ENCODE assay signal across 10 mouse cellular contexts in genomic region chr7:100924674-100925445, GRCm38 (mm10). TPM values are rescaled to one million over a fixed set of nuclear protein-coding genes. Genes with fewer than 3 reads are reported as not detected.
DNase-seq lines count a peak whose midpoint lies in the region; ATAC-seq and TF ChIP-seq lines count a peak whose summit lies in the region.
"Had no signal": no experiment of that assay in that cellular context is flagged by ENCODE, and none has a peak within 500 bp of the region (broad histone marks: within the 10 kb centered on the region; RNA-seq: fewer than 3 reads in every experiment).

No protein-coding gene starts in this region.

- WGBS in kidney, embryonic 14.5 days, result 31% methylated on average over 10 of the region's 10 CpGs
- 21% methylated on average over 10 of the region's 10 CpGs for WGBS in forebrain, embryonic 14.5 days
- WGBS in liver, embryonic 12.5 days (ENCODE audit: insufficient replicate concordance), result 50% methylated on average over 10 of the region's 10 CpGs
- 89% methylated on average over 10 of the region's 10 CpGs for WGBS in thymus, adult 2 months

- H3K27ac ChIP-seq in kidney, embryonic 14.5 days (ENCODE audit: low read depth, low read length), result no peak overlapping the region
- H3K27ac ChIP-seq in forebrain, embryonic 14.5 days (ENCODE audit: low read depth, low read length), result no peak overlapping the region
- no peak overlapping the region for H3K27ac ChIP-seq in liver, embryonic 12.5 days
- no peak overlapping the region for H3K27ac ChIP-seq in thymus, adult 2 months (ENCODE audit: control insufficient read depth, insufficient read depth, low read length)
- H3K27ac ChIP-seq: liver, embryonic 14.5 days had no signal

- TF ChIP-seq CTCF in thymus, adult 2 months (IDR thresholded peaks at IDR 0.05; ENCODE audit: borderline replicate concordance, control insufficient read depth, extremely low read depth, insufficient read depth, low read length, poor library complexity), result no peak

- DNase-seq in kidney, adult 9 months, result no peak
- peak; percentile 47 for DNase-seq in ZHBTc4 (ENCODE audit: low read depth, low spot score)
- no peak for DNase-seq in forebrain, embryonic 14.5 days (ENCODE audit: low spot score)
- no peak for DNase-seq in cerebellum, postnatal 25 days
- DNase-seq in thymus, adult 2 months, result no peak

- H3K9ac ChIP-seq in kidney, embryonic 14.5 days (ENCODE audit: low read depth, low read length), result peak overlapping the region; percentile 25
- no peak overlapping the region for H3K9ac ChIP-seq in forebrain, embryonic 14.5 days (ENCODE audit: low read length)
- H3K9ac ChIP-seq in liver, embryonic 12.5 days, result no peak overlapping the region
- H3K9ac ChIP-seq: liver, embryonic 14.5 days had no signal

- H3K36me3 ChIP-seq in kidney, embryonic 14.5 days (ENCODE audit: control insufficient read depth, insufficient read depth, low read length), result peaks cover 47% of the 10 kb centered on the region
- 0 out of 2 replicates have a peak, but pooled peaks cover 2% of the 10 kb centered on the region for H3K36me3 ChIP-seq in forebrain, embryonic 14.5 days (ENCODE audit: control insufficient read depth, insufficient read depth, low read length)
- no peaks in the 10 kb centered on the region for H3K36me3 ChIP-seq in liver, embryonic 12.5 days
- no peaks in the 10 kb centered on the region for H3K36me3 ChIP-seq in thymus, adult 2 months (ENCODE audit: control insufficient read depth, insufficient read depth, low read length)

- H3K4me2 ChIP-seq in kidney, embryonic 14.5 days (replicated peaks; ENCODE audit: low read depth, low read length), result peak overlapping the region; percentile 95
- peak overlapping the region; percentile 92 for H3K4me2 ChIP-seq in forebrain, embryonic 14.5 days (ENCODE audit: low read length)
- H3K4me2 ChIP-seq in liver, embryonic 12.5 days, result peak overlapping the region; percentile 12; the same call in 1 of the 2 replicates

- H3K9me3 ChIP-seq in kidney, embryonic 14.5 days (ENCODE audit: control insufficient read depth, low read length), result no peaks in the 10 kb centered on the region
- no peaks in the 10 kb centered on the region for H3K9me3 ChIP-seq in forebrain, embryonic 14.5 days (replicated peaks; ENCODE audit: control insufficient read depth, low read length)
- no peaks in the 10 kb centered on the region for H3K9me3 ChIP-seq in liver, embryonic 12.5 days (replicated peaks)

- TF ChIP-seq POLR2A in thymus, adult 2 months (IDR thresholded peaks at IDR 0.05; ENCODE audit: control insufficient read depth, extremely low read depth, insufficient read depth, low read length, poor library complexity), result no peak

- peak overlapping the region; percentile 87 for H3K4me3 ChIP-seq in kidney, embryonic 14.5 days (ENCODE audit: low read length)
- no peak overlapping the region for H3K4me3 ChIP-seq in forebrain, embryonic 14.5 days (ENCODE audit: low read depth, low read length)
- no peak overlapping the region for H3K4me3 ChIP-seq in liver, embryonic 12.5 days
- H3K4me3 ChIP-seq in thymus, adult 2 months (ENCODE audit: control insufficient read depth, insufficient read depth, low read length), result no peak overlapping the region

- H3K27me3 ChIP-seq in kidney, embryonic 14.5 days (ENCODE audit: control insufficient read depth, insufficient read depth, low read length), result no peaks in the 10 kb centered on the region
- H3K27me3 ChIP-seq in forebrain, embryonic 14.5 days (replicated peaks; ENCODE audit: control insufficient read depth, insufficient read depth, low read length), result no peaks in the 10 kb centered on the region
- peaks cover 66% of the 10 kb centered on the region for H3K27me3 ChIP-seq in liver, embryonic 12.5 days (replicated peaks)
- H3K27me3 ChIP-seq in thymus, adult 2 months (ENCODE audit: control insufficient read depth, insufficient read depth, low read length), result peaks cover under 1% of the 10 kb centered on the region; the same call in 1 of the 2 replicates

- H3K4me1 ChIP-seq in kidney, embryonic 14.5 days (ENCODE audit: control insufficient read depth, insufficient read depth, low read length), result peaks cover 90% of the 10 kb centered on the region
- peaks cover 57% of the 10 kb centered on the region for H3K4me1 ChIP-seq in forebrain, embryonic 14.5 days (ENCODE audit: control insufficient read depth, insufficient read depth, low read length)
- peaks cover 50% of the 10 kb centered on the region for H3K4me1 ChIP-seq in liver, embryonic 12.5 days
- H3K4me1 ChIP-seq in thymus, adult 2 months (replicated peaks; ENCODE audit: control insufficient read depth, insufficient read depth, low read length), result no peaks in the 10 kb centered on the region

- ATAC-seq in kidney, embryonic 14.5 days (ENCODE audit: low FRiP score, low TSS enrichment), result no peak
- ATAC-seq in forebrain, embryonic 14.5 days, result no peak
- ATAC-seq in liver, embryonic 12.5 days, result no peak
- no peak for ATAC-seq in megakaryocyte, adult 5-6 weeks (ENCODE audit: poor library complexity, severe bottlenecking)

RNA-seq across cellular contexts. Expression of gene Arhgef17, which starts 7.0 kb away (rescaled TPM):
- 11.6 and 15.5 TPM in 2 replicates for polyA plus RNA-seq in kidney, embryonic 14.5 days (2014; fragmentation: Nextera tagmentation; extraction: Ambion mirVana)
- 8.0 and 8.8 TPM in 2 replicates for polyA plus RNA-seq in forebrain, embryonic 14.5 days (2014; fragmentation: Nextera tagmentation; extraction: Ambion mirVana)
- 1.7 and 2.2 TPM in 2 replicates for polyA plus RNA-seq in liver, embryonic 12.5 days (2016; fragmentation: Nextera tagmentation; extraction: Ambion mirVana)
- 0.09 and 0.21 TPM in 2 replicates for total RNA-seq in megakaryocyte, adult 5-6 weeks (2015)
- total RNA-seq in megakaryocyte, adult 5-6 weeks (2017), result 0.12 TPM in 1 of 2 replicates, not detected in the other
- 8.1 and 11.1 TPM in 2 replicates for polyA plus RNA-seq in thymus, adult 2 months (2012; rRNA removed)

RNA-seq across cellular contexts. Expression of gene P2ry6, which starts 49.6 kb away (rescaled TPM):
- 3.6 and 4.4 TPM in 2 replicates for polyA plus RNA-seq in kidney, embryonic 14.5 days (2014; fragmentation: Nextera tagmentation; extraction: Ambion mirVana)
- polyA plus RNA-seq in forebrain, embryonic 14.5 days (2014; fragmentation: Nextera tagmentation; extraction: Ambion mirVana), result 2.3 and 3.2 TPM in 2 replicates
- polyA plus RNA-seq in liver, embryonic 12.5 days (2016; fragmentation: Nextera tagmentation; extraction: Ambion mirVana), result 3.4 and 3.6 TPM in 2 replicates
- 32.8 and 34.2 TPM in 2 replicates for total RNA-seq in megakaryocyte, adult 5-6 weeks (2015)
- 12.0 and 12.9 TPM in 2 replicates for total RNA-seq in megakaryocyte, adult 5-6 weeks (2017)
- polyA plus RNA-seq in thymus, adult 2 months (2012; rRNA removed), result 27.1 and 36.0 TPM in 2 replicates
- total RNA-seq: MEL had no signal

Comparison
In these comparisons a context has a peak if more than half of its experiments do, and no peak if none do; other contexts are left out.
1. H3K4me2 ChIP-seq: peak in every context shown above with its lines; median percentile 95 in kidney, embryonic 14.5 days; 92 in forebrain, embryonic 14.5 days; 12 in liver, embryonic 12.5 days.